Mouse (Mus musculus): Measurements from ENCODE around the gene Cdpf1.
"Not testable (repeated sequence)": the region's sequence is repeated elsewhere in the genome, so short reads cannot be mapped to it uniquely, and the experiment has no call there.

The Cdpf1 gene

DNA sequence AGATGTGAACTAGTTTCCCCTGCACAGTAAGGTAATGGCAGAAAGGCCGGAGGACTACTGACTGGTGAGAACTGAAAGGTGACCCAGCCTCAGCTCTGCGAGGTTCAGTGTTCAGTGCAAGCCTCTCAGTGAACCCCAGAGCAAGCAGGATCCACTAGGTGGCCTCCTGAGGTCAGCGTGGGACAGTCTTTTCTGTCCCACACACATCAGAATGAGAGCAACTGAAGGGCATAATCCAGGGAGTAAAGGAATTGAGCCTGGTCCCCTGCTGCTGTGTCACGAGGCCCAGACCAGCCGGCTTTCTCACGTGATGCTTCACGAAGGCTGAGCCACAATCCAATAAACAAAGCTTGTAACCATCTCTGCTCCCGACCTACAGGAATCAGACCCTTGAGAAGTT is 3.1 kb downstream of the Cdpf1 start:
- CTCF ChIA-PET, result no interaction called here

DNA sequence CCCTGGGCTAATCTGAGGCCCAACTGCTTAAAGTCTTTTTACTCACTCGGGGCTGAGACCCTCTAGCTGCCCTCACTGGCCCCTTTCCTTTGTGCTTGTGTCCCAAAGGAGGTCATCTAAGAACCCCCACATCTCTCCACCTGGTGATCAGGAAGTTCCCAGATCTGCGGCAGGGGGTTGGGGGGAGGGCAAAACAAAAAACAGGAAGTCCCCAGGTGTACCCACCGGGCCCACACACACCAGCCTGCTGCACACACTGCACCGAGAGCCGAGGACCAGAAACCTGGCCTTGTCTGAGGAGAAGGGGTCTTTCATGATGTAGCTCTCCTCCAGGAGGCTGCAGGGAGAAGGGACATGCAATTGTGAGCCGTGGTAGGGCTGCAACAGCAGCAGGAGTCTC is 3.5 kb downstream of the Cdpf1 start:
- CTCF ChIA-PET, result no interaction called here

DNA sequence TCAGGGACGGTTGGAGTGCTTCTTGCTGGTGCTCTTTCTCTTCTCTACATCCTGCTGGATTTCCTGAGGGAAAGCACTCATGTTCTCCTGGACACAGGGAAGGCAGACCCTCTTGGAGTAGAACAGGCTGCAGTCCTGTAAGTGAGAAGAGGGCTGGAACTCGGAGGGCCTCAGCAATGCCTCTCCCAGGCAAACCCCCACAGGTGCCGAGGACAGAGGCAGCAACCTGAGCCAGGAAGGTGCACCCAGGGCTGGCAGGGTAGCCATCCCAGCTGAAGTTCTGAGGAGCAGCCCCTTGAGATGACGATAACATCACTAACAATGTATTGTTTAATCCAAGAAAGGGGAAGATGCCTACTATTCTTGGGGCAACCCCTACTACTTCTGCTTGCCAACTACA is 4.1 kb downstream of the Cdpf1 start:
- CTCF ChIA-PET, result no interaction called here

DNA sequence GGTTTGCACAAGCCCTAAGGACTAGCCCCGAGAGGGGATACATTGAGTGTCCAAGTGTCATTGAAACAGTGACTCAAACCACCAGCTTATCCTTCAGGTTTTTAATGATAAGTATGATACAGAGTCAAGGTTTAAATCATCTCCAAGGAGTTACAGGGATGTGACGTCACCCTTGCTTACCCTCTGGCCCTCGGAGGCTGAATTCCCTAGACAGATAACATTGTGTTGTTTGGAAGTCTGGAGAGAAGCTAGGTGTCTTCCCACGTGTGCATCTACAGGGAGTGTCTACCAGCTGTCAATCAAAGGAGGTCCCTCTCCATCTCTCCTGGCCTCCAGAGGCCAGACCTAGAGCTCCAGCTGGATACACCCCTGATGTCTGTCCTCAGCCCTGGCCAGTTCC is 4.6 kb downstream of the Cdpf1 start:
- CTCF ChIA-PET, result no interaction called here

DNA sequence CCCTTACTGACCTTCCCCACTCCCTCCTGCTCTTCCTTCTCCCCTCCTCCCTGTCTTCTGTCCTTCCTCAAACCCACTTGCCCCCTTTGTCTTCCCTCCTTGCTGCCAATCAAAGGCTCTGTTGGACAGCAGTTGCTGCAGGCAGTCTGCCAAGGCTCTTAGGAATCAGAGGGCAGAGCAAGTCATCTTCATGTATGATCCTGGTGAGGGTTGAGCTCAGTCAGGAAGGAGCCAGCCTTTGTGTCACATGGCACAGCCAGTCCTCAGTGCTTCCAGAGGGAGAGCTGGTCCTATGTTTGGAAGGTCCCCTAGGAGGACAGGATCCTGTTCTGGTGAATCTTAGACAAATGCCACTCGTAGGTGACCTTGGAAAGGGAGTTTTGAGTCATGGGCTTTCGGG is 8.6 kb downstream of the Cdpf1 start:
- CTCF ChIA-PET, result no interaction called here

DNA sequence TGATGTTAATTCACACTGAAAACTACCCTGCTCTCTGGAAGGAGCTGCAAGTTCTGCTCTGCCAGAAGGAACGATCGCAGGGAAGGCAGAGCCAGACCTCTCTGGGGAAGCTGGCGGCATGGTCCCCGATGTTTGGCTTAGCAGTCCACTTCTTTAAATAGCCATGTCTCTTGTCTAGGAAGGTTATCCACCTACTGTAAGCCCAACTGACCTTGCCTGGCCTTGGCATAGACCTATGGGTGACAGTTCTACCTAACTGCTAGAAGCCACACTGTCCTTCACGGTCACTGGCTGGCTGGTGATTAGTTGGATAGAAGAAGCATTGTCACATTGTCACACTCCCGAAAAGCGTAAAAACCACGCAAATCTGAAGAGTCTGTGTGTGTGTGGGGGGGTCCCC is 12.8 kb downstream of the Cdpf1 start:
- CTCF ChIA-PET, result no interaction called here

DNA sequence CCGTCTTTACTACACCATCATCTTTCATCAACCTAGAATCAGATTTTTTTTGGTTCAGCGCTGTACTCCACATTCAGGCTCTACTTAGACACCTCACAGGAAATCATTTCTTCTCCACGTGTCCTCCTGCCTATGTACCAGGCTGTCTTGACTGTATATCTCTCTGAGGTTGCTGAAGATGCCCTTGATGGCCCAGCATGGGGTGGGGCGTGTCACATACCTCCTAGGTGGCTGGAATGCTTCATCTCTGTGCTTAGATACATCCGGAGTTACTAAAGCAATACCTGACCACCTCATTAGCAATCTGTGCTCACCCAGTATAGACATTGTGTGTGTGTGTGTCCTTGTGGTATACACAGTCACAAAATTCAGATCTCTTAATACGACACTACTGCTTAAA is 16.0 kb downstream of the Cdpf1 start:
- CTCF ChIA-PET, result no interaction called here

DNA sequence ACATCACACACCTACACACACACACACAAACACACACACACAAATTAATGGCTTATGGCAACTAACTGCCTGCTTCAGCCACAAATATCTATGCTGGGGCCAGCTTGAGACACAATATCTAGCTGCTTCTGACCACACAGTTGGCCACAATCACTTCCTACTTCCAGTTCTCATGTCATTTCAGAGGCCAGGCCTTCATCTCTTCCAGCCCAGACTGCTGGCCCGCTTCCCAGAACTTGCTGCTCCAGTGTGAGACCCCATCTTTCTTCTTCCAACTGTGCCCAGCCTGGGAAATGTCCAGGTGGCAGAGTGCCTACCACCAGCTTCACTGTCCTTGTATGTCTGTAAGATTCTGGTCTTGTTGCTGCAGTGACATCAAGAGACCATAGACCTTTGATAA is 18.7 kb downstream of the Cdpf1 start:
- CTCF ChIA-PET, result no interaction called here

DNA sequence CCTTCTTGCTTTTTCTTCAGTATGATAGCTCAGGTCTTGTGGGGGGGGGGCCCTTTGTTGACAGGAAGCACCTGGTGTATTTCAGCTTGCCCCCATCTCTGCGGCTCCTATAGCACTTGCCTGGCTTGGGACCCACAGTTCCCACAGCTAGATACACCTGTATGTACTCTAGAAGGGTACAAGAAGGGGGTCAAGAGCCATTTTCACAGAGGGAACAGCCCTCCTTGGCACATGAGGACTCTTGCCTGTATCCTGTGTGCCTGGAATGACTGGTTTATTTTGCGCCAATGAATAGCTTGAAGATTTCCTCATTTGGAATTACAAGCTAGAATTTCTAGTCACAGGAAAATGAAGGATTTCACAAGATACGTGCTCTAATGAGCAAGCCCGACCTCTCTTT is 20.0 kb downstream of the Cdpf1 start:
- CTCF ChIA-PET, result no interaction called here

DNA sequence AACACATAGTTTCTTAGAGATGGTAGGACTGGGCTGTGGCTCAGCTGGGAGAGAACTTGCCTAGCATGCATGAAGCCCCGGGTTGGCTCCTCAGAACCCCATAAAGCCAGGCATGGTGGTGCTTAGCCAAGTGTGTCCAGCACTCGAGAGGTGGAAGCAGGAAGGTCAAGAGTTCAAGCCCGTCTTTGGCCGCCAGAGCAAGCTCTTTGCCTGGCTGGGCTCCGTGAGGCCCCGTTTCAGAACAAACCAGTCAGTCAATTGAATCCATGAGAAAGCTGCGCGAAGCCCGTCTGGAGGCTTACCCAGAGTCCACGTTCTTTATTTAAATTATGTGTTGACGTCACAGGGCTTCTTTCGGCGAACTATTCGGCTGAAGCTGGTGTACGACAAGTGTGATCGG is 22.9 kb downstream of the Cdpf1 start:
- CTCF ChIA-PET, result no interaction called here

DNA sequence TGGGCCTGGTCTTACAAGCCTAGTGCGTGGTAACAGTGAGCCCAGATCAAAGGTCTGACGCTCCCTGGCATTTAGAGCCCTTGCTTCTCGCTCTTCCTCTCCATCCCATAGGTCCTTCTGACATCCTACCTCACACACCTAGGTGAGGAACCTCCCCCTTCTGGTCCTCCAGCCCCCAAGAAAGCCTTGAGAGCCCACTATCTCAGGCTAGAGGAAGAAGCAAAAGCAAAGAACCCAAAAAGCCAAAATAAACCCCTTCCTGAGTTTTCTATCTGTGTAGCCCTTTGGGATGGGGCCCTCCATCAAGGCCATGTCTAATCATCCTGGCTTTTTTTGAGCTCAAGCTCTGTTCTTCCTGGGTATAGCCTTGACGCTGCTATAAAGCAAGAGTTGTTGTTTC is 23.4 kb downstream of the Cdpf1 start:
- CTCF ChIA-PET, result no interaction called here

DNA sequence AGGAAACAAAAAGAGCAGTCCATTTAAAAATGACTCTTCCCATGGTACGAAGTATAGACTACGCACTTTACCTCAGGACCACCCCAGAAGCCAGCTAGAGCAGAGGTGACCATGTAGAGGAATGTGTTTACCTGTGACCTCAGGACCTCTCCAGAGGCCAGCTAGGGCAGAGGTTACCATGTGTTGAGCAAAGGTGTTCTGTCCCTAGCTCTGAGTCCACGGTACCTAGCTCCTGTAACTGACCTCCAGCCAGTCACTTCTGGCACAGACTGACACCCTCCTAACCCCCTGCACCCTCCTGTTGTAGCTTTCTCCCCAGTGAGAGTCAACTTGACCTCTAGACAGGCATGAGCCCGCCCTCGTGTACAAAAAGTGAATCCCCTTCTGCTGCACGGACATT is 24.0 kb downstream of the Cdpf1 start:
- CTCF ChIA-PET, result no interaction called here

DNA sequence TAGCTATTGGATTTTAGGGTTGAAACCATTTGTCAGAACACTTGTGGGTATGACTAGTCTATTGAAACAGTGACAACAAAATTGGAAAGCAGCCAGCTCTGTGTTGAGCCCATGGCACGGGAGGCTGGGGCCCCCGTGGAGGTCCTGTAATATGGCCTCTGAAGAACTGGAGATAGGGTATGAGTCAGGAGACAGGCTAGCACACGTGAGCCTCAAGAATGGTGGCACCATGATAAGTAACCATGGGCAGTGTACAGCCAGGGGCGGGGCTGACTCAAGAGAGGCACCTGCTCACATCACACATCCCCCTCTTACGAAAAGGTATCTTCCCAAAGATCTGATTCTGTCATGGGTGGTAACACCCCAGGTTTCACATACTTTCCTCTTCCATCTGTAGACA is 24.8 kb downstream of the Cdpf1 start:
- CTCF ChIA-PET, result interaction anchor here (0.5 kb wide), 1 partner anchor 35 kb away, joined by 3 read pairs; no protein-coding TSS in a partner anchor

DNA sequence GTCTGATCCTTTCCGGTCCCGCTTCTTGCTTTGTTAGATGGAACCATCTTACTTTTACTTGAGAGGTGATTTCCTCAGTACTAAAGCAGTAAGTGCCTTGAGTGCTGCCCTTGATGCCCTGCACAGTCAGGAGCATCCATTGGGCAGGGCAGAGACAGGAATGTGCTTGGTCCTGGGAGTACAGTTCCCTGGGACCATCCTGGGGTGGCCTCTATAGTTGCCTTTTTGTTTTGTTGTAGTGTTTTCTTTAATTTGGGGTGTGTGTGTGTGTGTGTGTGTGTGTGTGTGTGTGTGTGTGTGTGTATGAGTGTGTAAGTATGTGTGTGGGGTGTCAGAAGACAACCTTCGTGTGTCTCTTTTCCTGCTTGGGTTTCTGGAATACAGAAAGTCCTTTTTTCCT is 27.2 kb downstream of the Cdpf1 start:
- CTCF ChIA-PET, result no interaction called here

DNA sequence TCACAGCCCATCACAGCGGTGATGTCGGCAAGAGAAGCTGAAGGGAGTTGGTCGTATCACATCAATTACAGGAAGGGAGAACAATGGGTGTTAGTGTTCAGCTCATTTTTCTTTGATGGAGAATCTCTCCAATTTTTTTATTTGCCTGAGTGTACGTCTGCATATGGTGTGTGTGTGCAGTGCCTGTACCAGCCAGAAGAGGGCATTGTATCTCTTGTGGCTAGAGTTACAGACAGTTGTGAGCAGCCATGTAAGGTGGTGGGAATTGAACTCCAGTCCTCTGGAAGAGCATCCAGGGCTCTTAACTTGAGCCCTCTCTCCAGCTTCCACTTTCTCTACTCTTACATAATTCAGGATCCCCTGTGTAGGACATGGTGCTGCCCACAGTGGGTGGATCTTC is 28.4 kb downstream of the Cdpf1 start:
- CTCF ChIA-PET, result no interaction called here

DNA sequence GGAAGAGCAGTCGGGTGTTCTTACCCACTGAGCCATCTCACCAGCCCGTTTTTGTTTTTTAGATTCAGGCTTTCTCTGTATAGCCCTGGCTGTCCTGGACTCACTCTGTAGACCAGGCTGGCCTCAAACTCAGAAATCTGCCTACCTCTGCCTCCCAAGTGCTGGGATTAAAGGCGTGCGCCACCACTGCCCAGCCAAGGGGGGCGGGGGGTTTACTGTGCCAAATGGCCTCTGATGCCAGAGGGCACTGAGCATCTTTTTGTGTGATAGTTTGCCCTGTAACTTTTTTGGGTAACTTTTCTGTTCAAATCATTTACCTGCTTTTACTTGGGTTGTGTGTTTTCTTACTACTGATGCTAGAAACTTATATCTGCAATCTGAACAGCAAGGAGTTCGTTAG is 32.6 kb downstream of the Cdpf1 start:
- CTCF ChIA-PET, result not testable (repeated sequence)

DNA sequence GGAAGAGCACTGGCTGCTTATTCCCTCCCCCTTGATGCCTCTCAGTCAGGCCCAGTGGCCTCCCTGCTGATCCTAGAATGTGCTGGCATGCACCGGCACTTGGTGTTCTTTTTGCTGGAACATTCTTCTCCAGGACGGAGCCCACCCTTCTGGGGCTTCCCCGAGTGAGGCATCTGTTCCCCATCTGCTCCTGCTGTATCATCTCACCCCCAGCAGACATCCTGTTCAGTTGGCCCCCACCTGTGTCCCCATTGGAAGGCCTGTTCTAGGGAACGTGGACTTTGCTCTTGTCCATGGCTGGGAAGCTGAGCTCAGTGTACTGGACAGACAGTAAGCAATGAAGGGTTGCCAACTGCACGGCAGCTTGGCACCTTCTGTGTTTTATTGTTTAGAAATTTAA is 34.7 kb downstream of the Cdpf1 start:
- CTCF ChIA-PET, result no interaction called here

DNA sequence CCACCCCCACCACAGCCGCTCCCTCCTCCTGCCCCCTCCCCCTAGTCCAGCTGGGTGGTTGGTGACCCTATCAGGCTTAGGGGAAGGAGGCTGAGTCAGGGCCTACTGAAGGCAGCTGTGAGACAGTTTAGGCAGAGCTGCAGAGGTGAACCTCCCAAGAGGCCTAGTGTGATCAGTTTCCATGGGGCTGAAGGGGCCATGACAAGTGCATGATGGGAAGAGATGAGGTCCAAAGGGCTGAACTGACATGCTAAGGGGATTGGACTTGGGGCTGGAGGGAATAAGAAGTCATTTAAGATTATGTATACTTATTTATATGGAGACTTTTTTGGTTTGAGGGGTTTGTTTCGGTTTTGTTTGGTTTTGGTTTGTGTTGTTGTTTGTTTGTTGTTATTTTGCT is 35.3 kb downstream of the Cdpf1 start:
- CTCF ChIA-PET, result no interaction called here

DNA sequence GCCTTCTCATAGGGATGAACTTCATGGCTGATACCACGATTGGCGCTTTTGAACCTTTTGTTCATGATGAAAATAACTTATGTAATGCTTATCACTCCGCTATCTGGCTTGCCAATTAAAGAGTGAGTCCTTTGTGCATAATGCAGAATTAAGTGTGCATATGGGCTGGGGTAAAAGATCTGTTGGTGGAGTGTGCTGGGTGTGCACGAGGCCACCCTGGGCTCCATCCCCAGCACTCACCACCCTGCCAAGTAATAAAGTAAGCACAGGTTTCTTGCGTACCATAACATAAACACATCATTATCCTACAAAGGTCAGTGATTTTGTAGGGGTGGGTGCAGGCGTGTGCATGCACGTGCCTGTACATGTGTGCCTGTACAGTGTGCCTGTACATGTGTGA is 36.5 kb downstream of the Cdpf1 start:
- CTCF ChIA-PET, result no interaction called here

DNA sequence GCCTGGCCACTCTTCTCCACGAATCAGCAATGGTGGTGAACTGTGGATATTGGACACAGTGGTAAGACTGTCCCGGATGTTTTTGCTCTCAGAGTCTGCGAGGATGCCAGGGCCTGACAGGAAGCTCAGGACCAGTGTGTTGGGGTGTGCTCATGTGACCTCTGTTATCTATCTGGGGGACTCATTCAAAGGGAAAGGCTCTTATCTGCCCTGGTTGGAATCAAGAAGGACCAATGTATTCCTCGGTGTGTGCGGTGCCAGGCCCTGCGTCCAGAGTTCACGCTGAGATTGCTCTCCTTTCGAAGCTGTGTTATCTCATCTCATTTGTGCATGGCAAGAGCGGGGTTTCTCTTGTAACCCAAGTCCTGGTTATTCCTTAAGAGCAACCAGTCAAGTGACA is 37.1 kb downstream of the Cdpf1 start:
- CTCF ChIA-PET, result no interaction called here

DNA sequence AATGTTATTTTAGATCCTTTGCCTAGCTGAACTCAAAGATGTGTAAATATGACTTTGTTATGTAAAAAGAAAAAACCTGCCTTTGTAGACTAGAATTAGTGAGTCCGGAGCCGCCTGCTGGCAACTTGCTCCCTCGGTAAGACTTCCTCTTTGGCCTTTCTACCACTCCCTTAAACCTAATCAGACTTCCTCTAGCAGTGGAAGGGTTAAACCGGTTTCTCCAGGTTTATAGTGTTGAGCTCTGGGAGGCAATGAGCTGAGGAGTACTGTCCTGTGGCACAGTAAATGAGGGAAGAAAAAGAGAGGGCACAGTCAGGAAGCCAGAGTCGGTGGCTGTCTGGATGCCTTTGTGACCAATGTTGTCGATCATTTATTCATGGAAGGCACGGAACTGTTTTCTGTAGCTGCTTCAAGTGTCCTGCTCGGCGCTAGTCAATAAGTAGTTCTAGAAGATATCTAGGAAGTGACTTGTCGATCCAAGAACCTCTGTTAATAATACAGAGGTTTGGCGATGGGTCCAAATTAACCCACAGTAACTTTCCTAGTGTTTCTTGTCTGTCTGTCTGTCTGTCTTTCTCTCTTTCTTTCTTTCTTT is 39.3 kb downstream of the Cdpf1 start:
- CTCF ChIA-PET, result no interaction called here

DNA sequence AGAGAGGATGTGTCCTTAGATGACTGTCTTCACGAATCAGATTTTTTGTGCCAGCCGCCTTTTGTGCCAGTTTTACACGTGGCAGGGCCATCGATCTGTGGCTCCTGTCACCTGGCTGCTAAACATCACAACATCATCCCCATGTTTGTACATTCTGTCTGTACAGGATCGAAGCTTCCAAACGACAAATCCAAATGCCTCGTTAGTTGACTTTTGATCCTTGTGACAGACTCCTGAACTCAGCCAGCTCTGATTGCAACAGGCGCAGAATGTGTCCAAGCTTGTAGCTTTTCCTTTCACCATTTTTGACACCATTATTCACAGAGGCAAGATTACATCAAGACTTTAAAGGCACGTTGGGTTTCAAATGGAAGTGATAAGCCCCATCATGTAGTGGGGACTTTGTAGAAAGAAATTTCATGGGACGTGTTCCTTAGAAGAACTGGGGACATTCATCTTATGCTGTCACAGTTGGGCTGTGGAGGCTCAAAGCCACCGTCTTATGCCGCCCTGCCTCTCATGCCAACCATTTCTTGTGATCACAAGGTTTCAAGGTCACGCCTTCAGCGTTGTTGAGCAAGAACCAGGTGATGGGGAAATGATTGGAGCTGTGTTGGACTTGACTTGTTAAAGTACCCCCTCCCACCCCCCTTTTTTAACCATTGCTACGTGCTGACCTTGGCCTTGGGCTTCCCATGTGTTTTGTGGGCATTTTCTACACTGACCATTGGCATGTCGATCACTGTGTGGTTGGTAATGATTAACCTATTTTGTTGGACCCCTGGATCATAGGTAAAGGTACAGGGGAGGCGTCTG is 40.0 kb downstream of the Cdpf1 start:
- CTCF ChIA-PET, result no interaction called here

DNA sequence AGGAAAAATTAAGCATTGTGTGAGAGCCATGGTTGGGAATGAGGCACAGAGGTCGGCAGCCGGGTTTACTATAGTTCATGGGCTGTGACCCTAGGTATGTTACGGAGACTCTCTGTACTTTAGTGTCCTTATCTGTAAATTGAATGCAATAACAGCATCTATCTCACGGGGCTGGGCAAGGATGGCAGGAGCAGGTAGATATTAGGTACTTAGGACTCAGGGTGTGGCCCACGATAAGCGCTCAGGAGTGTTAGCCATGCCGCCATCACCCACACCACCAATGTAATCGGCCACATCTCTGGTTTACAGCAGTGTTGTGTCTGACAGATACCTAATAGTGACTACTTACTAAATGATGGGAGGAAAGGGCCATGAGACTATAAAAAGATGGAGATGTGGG is 42.5 kb downstream of the Cdpf1 start:
- CTCF ChIA-PET, result no interaction called here

DNA sequence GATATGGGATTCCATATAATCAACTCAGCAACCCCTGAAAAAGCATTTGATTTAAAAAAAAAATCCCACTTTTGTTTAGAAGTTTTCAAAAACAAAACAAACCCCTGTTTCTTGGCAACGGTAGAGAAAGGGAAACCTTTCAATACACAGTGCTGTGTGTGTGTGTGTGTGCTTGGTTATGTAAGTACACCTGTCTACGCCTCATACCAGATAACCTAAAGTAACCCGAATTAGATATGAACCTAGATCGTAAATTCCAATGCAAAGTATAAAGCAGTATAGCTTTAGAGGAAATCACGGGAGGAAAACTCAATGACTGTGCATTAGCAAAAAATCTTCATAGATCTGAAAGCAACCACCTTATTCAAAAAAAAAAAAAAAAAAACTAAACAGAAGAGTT is 44.8 kb downstream of the Cdpf1 start:
- CTCF ChIA-PET, result no interaction called here

All from spleen, embryonic (tissue).